Mouse (Mus musculus): ENCODE measurements around the gene Otulin. TPM values are rescaled to one million over a fixed set of nuclear protein-coding genes. Genes with fewer than 3 reads are reported as not detected.

The Otulin gene
- polyA plus RNA-seq (2015; fragmentation: Nextera tagmentation; extraction: Ambion mirVana), result 22.3 and 24.2 TPM in 2 replicates

- Histone ChIP-seq H3K36me3 (replicated peaks) (no peaks in the 10 kb centered on the region), H3K9me3 (no peaks in the 10 kb centered on the region), H3K4me2 (peak within 1 kb of the TSS; percentile 76), H3K9ac (peak within 1 kb of the TSS; percentile 68), H3K4me3 (peak within 1 kb of the TSS; percentile 90), H3K4me1 (peaks cover 24% of the 10 kb centered on the region), H3K27ac (peak within 1 kb of the TSS; percentile 73), H3K27me3 (replicated peaks) (no peaks in the 10 kb centered on the region)
- 5% methylated on average over 54 of the region's 56 CpGs for WGBS
- ATAC-seq (replicated peaks), result peak; percentile 98
Observed at GRCm38 (mm10) chr15:27630601-27631383, at the start of gene Otulin. Otulin (minus strand) TSS chr15:27630693.

GRCm38 (mm10) chr15:27678511-27678910, 48.0 kb upstream of the Otulin start:
- no peak overlapping the region for H3K4me3 ChIP-seq
- WGBS, result 83% methylated on average over 9 of the region's 9 CpGs
- no peak overlapping the region for H3K4me2 ChIP-seq
- no peak for ATAC-seq (replicated peaks)
- H3K36me3 ChIP-seq (replicated peaks), result no peaks in the 10 kb centered on the region
- H3K9ac ChIP-seq, result no peak overlapping the region
- no peaks in the 10 kb centered on the region for H3K9me3 ChIP-seq
- H3K4me1 ChIP-seq, result peaks cover 22% of the 10 kb centered on the region
- no peak overlapping the region for H3K27ac ChIP-seq
- H3K27me3 ChIP-seq (replicated peaks), result 0 out of 2 replicates have a peak, but pooled peaks cover 4% of the 10 kb centered on the region

GRCm38 (mm10) chr15:27677801-27678200, 47.3 kb upstream of the Otulin start:
- H3K27ac ChIP-seq, result no peak overlapping the region
- H3K4me1 ChIP-seq, result peaks cover 22% of the 10 kb centered on the region
- ATAC-seq (replicated peaks), result no peak
- no peaks in the 10 kb centered on the region for H3K9me3 ChIP-seq
- H3K27me3 ChIP-seq (replicated peaks), result 0 out of 2 replicates have a peak, but pooled peaks cover 4% of the 10 kb centered on the region
- H3K36me3 ChIP-seq (replicated peaks), result no peaks in the 10 kb centered on the region
- H3K9ac ChIP-seq, result no peak overlapping the region
- no peak overlapping the region for H3K4me3 ChIP-seq
- H3K4me2 ChIP-seq, result no peak overlapping the region
- 88% methylated on average over 6 of the region's 6 CpGs for WGBS

- Histone ChIP-seq H3K4me2 (no peak overlapping the region), H3K27me3 (replicated peaks) (0 out of 2 replicates have a peak, but pooled peaks cover 4% of the 10 kb centered on the region), H3K9me3 (no peaks in the 10 kb centered on the region), H3K27ac (no peak overlapping the region), H3K4me1 (peaks cover 21% of the 10 kb centered on the region), H3K36me3 (replicated peaks) (no peaks in the 10 kb centered on the region), H3K4me3 (no peak overlapping the region), H3K9ac (no peak overlapping the region)
- whole genome bisulfite sequencing, result 39% methylated on average over 9 of the region's 9 CpGs
- ATAC-seq (replicated peaks), result no peak
Observed at GRCm38 (mm10) chr15:27676211-27676610, 45.7 kb upstream of the Otulin start.

GRCm38 (mm10) chr15:27675122-27675521, 44.6 kb upstream of the Otulin start:
- Histone ChIP-seq H3K36me3 (replicated peaks) (no peaks in the 10 kb centered on the region), H3K27ac (no peak overlapping the region), H3K4me1 (peaks cover 15% of the 10 kb centered on the region), H3K4me2 (no peak overlapping the region), H3K27me3 (replicated peaks) (no peaks in the 10 kb centered on the region), H3K4me3 (no peak overlapping the region), H3K9me3 (no peaks in the 10 kb centered on the region), H3K9ac (no peak overlapping the region)
- WGBS, result 94% methylated on average over 7 of the region's 7 CpGs
- ATAC-seq (replicated peaks), result no peak

GRCm38 (mm10) chr15:27674041-27674440, 43.5 kb upstream of the Otulin start:
- Histone ChIP-seq H3K4me2 (no peak overlapping the region), H3K4me1 (peaks cover 15% of the 10 kb centered on the region), H3K9ac (no peak overlapping the region), H3K36me3 (replicated peaks) (no peaks in the 10 kb centered on the region), H3K9me3 (no peaks in the 10 kb centered on the region), H3K4me3 (no peak overlapping the region), H3K27ac (no peak overlapping the region), H3K27me3 (replicated peaks) (no peaks in the 10 kb centered on the region)
- 86% methylated on average over 6 of the region's 6 CpGs for WGBS
- ATAC-seq (replicated peaks), result no peak

GRCm38 (mm10) chr15:27673151-27673550, 42.7 kb upstream of the Otulin start:
- no peaks in the 10 kb centered on the region for H3K36me3 ChIP-seq (replicated peaks)
- no peak overlapping the region for H3K4me3 ChIP-seq
- H3K27ac ChIP-seq, result no peak overlapping the region
- no peak overlapping the region for H3K9ac ChIP-seq
- ATAC-seq (replicated peaks), result no peak
- 92% methylated on average over 6 of the region's 6 CpGs for WGBS
- H3K27me3 ChIP-seq (replicated peaks), result no peaks in the 10 kb centered on the region
- no peaks in the 10 kb centered on the region for H3K9me3 ChIP-seq
- no peak overlapping the region for H3K4me2 ChIP-seq
- peaks cover 15% of the 10 kb centered on the region for H3K4me1 ChIP-seq

- H3K4me2 ChIP-seq, result no peak overlapping the region
- H3K4me1 ChIP-seq, result peaks cover 15% of the 10 kb centered on the region
- WGBS, result 41% methylated on average over 8 of the region's 8 CpGs
- no peaks in the 10 kb centered on the region for H3K9me3 ChIP-seq
- no peak for ATAC-seq (replicated peaks)
- no peak overlapping the region for H3K27ac ChIP-seq
- H3K27me3 ChIP-seq (replicated peaks), result no peaks in the 10 kb centered on the region
- H3K9ac ChIP-seq, result no peak overlapping the region
- no peak overlapping the region for H3K4me3 ChIP-seq
- H3K36me3 ChIP-seq (replicated peaks), result no peaks in the 10 kb centered on the region
Observed at GRCm38 (mm10) chr15:27672259-27672658, 41.8 kb upstream of the Otulin start.

GRCm38 (mm10) chr15:27671612-27672245, 41.2 kb upstream of the Otulin start:
- Histone ChIP-seq H3K27me3 (replicated peaks) (no peaks in the 10 kb centered on the region), H3K4me1 (peaks cover 14% of the 10 kb centered on the region), H3K27ac (no peak overlapping the region), H3K4me2 (no peak overlapping the region), H3K9me3 (no peaks in the 10 kb centered on the region), H3K36me3 (replicated peaks) (no peaks in the 10 kb centered on the region), H3K4me3 (no peak overlapping the region), H3K9ac (no peak overlapping the region)
- WGBS, result 85% methylated on average over 10 of the region's 10 CpGs
- ATAC-seq (replicated peaks), result no peak

- 86% methylated on average over 8 of the region's 8 CpGs for WGBS
- Histone ChIP-seq H3K9me3 (no peaks in the 10 kb centered on the region), H3K27me3 (replicated peaks) (no peaks in the 10 kb centered on the region), H3K36me3 (replicated peaks) (no peaks in the 10 kb centered on the region), H3K27ac (no peak overlapping the region), H3K4me2 (no peak overlapping the region), H3K9ac (no peak overlapping the region), H3K4me1 (peaks cover 6% of the 10 kb centered on the region; the same call in 1 of the 2 replicates), H3K4me3 (no peak overlapping the region)
- ATAC-seq (replicated peaks), result no peak
Observed at GRCm38 (mm10) chr15:27670708-27671107, 40.2 kb upstream of the Otulin start.

GRCm38 (mm10) chr15:27669931-27670411, 39.5 kb upstream of the Otulin start:
- Histone ChIP-seq H3K4me2 (no peak overlapping the region), H3K36me3 (replicated peaks) (no peaks in the 10 kb centered on the region), H3K9ac (no peak overlapping the region), H3K4me1 (peaks cover 6% of the 10 kb centered on the region; the same call in 1 of the 2 replicates), H3K27me3 (replicated peaks) (no peaks in the 10 kb centered on the region), H3K9me3 (no peaks in the 10 kb centered on the region), H3K4me3 (no peak overlapping the region), H3K27ac (no peak overlapping the region)
- no peak for ATAC-seq (replicated peaks)
- WGBS, result 85% methylated on average over 12 of the region's 12 CpGs

- no peak for ATAC-seq (replicated peaks)
- H3K27me3 ChIP-seq (replicated peaks), result no peaks in the 10 kb centered on the region
- no peak overlapping the region for H3K4me2 ChIP-seq
- no peak overlapping the region for H3K4me3 ChIP-seq
- 74% methylated on average over 4 of the region's 4 CpGs for WGBS
- H3K36me3 ChIP-seq (replicated peaks), result no peaks in the 10 kb centered on the region
- H3K4me1 ChIP-seq, result peaks cover 6% of the 10 kb centered on the region; the same call in 1 of the 2 replicates
- no peak overlapping the region for H3K27ac ChIP-seq
- H3K9me3 ChIP-seq, result no peaks in the 10 kb centered on the region
- H3K9ac ChIP-seq, result no peak overlapping the region
Observed at GRCm38 (mm10) chr15:27669276-27669675, 38.8 kb upstream of the Otulin start.
